In genomic region chr8:6572066-6572665, GRCm38 (mm10) we compare ENCODE assay signal across 9 mouse cellular contexts.
DNase-seq lines count a peak whose midpoint lies in the region; ATAC-seq lines count a peak whose summit lies in the region.
"Had no signal": no experiment of that assay in that cellular context is flagged by ENCODE, and none has a peak within 500 bp of the region (broad histone marks: within the 10 kb centered on the region; RNA-seq: fewer than 3 reads in every experiment).

No protein-coding gene starts in this region.

- no peak overlapping the region for H3K4me2 ChIP-seq in intestine, embryonic 14.5 days (ENCODE audit: low read length)
- H3K4me2 ChIP-seq in midbrain, embryonic 14.5 days (ENCODE audit: low read length) = no peak overlapping the region

- 26% methylated on average over 9 of the region's 9 CpGs for WGBS in intestine, embryonic 14.5 days
- WGBS in midbrain, embryonic 14.5 days = 39% methylated on average over 9 of the region's 9 CpGs

- H3K9me3 ChIP-seq in intestine, embryonic 14.5 days (ENCODE audit: control insufficient read depth, low read length) = no peaks in the 10 kb centered on the region
- H3K9me3 ChIP-seq in midbrain, embryonic 14.5 days (ENCODE audit: control insufficient read depth, low read length) = no peaks in the 10 kb centered on the region
- H3K9me3 ChIP-seq: G1E had no signal

- H3K9ac ChIP-seq in intestine, embryonic 14.5 days (ENCODE audit: low read length) = no peak overlapping the region
- H3K9ac ChIP-seq in midbrain, embryonic 14.5 days (replicated peaks; ENCODE audit: low read length) = no peak overlapping the region

- H3K27me3 ChIP-seq in intestine, embryonic 14.5 days (replicated peaks; ENCODE audit: control insufficient read depth, insufficient read depth, low read length) = no peaks in the 10 kb centered on the region
- H3K27me3 ChIP-seq in midbrain, embryonic 14.5 days (ENCODE audit: control insufficient read depth, insufficient read depth, low read length) = peaks cover 3% of the 10 kb centered on the region

- ATAC-seq in intestine, embryonic 14.5 days (replicated peaks; ENCODE audit: low FRiP score, low TSS enrichment, low read depth) = peak; percentile 27; the same call in 1 of the 2 replicates
- ATAC-seq in midbrain, embryonic 14.5 days (ENCODE audit: low FRiP score, low TSS enrichment) = peak; percentile 58

- no peak overlapping the region for H3K27ac ChIP-seq in intestine, embryonic 14.5 days (ENCODE audit: low read depth)
- no peak overlapping the region for H3K27ac ChIP-seq in midbrain, embryonic 14.5 days (replicated peaks; ENCODE audit: low read depth, low read length)

- intact Hi-C loops in left cerebral cortex, postnatal 10 days (cut with DNase I) = no loop called here

- H3K36me3 ChIP-seq in intestine, embryonic 14.5 days (ENCODE audit: control insufficient read depth, insufficient read depth, low read length) = no peaks in the 10 kb centered on the region
- H3K36me3 ChIP-seq in midbrain, embryonic 14.5 days (ENCODE audit: control insufficient read depth, insufficient read depth, low read length) = no peaks in the 10 kb centered on the region
- H3K36me3 ChIP-seq: G1E had no signal

- no peak overlapping the region for H3K4me3 ChIP-seq in intestine, embryonic 14.5 days (ENCODE audit: low read depth, low read length)
- H3K4me3 ChIP-seq in midbrain, embryonic 14.5 days (replicated peaks; ENCODE audit: low read depth, low read length) = no peak overlapping the region

- DNase-seq in heart, adult 18-20 months = peak; percentile 27 to 86
- DNase-seq in heart, adult 11 months = no peak
- peak; percentile 91 to 95 for DNase-seq in cerebellum, postnatal 14 days
- DNase-seq in gastrocnemius, adult 18-20 months (ENCODE audit: low spot score) = peak; percentile 49
- peak; percentile 95 for DNase-seq in intestine, embryonic 14.5 days (ENCODE audit: low spot score)
- DNase-seq in left cerebral cortex, postnatal 10 days (ENCODE audit: extremely low spot score in 1 of 2, low spot score in 2 of 2) = peak; percentile 78 to 81
- peak; percentile 91 for DNase-seq in midbrain, embryonic 14.5 days
- DNase-seq in spleen, postnatal 36 days (ENCODE audit: low spot score in 2 of 2) = peak; percentile 4 to 30

- H3K4me1 ChIP-seq in intestine, embryonic 14.5 days (replicated peaks; ENCODE audit: control insufficient read depth, insufficient read depth, low read length) = no peaks in the 10 kb centered on the region
- H3K4me1 ChIP-seq in midbrain, embryonic 14.5 days (ENCODE audit: control insufficient read depth, insufficient read depth, low read length) = no peaks in the 10 kb centered on the region
